Comparison of ENCODE assay signal across 23 mouse cellular contexts in the genomic region with DNA sequence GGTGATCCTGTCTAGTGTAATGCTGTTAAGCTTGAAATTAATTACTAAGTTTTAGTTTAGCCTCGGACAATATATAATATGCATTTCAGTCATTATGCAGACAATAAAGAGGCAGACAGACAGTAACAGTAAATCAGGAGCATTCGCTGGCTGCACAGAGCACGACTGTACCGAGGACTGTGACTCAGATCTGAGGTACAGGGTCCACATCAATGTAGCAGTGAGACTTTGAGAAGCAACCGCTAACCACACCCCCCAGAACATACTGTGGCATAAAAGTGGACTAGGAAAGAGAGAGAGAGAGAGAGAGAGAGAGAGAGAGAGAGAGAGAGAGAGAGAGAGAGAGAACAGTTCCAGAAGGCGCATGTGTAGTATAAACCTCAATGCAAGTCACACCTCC. TPM values are rescaled to one million over a fixed set of nuclear protein-coding genes. Genes with fewer than 3 reads are reported as not detected.
A peak's percentile ranks its signal among the peaks of the same experiment; 100 is the strongest.
DNase-seq lines count a peak whose midpoint lies in the region; ATAC-seq and TF ChIP-seq lines count a peak whose summit lies in the region.
"Had no signal": no experiment of that assay in that cellular context is flagged by ENCODE, and none has a peak within 500 bp of the region (broad histone marks: within the 10 kb centered on the region; RNA-seq: fewer than 3 reads in every experiment).

No protein-coding gene starts in this region.

- TF ChIP-seq POLR2A in myocyte (IDR thresholded peaks at IDR 0.05; ENCODE audit: insufficient read length, low read depth) = no peak

- H3K9me3 ChIP-seq in intestine, embryonic 16.5 days (ENCODE audit: control insufficient read depth, low read length) = no peaks in the 10 kb centered on the region
- no peaks in the 10 kb centered on the region for H3K9me3 ChIP-seq in hindbrain, embryonic 13.5 days
- H3K9me3 ChIP-seq: embryonic facial prominence, embryonic 13.5 days; embryonic facial prominence, embryonic 15.5 days; forebrain, embryonic 10.5 days; forebrain, embryonic 12.5 days had no signal

- TF ChIP-seq CTCF in left cerebral cortex, adult 2 months (IDR thresholded peaks at IDR 0.05) = no peak

- no peaks in the 10 kb centered on the region for H3K27me3 ChIP-seq in intestine, embryonic 16.5 days (replicated peaks; ENCODE audit: control insufficient read depth, insufficient read depth, low read length)
- H3K27me3 ChIP-seq in myocyte (ENCODE audit: control insufficient read depth, insufficient read depth, insufficient read length) = no peaks in the 10 kb centered on the region
- no peaks in the 10 kb centered on the region for H3K27me3 ChIP-seq in hindbrain, embryonic 13.5 days
- H3K27me3 ChIP-seq: embryonic facial prominence, embryonic 13.5 days; embryonic facial prominence, embryonic 15.5 days; forebrain, embryonic 12.5 days had no signal

- H3K9ac ChIP-seq in intestine, embryonic 16.5 days (ENCODE audit: low read depth, low read length) = no peak overlapping the region
- H3K9ac ChIP-seq in hindbrain, embryonic 13.5 days = no peak overlapping the region
- H3K9ac ChIP-seq: embryonic facial prominence, embryonic 13.5 days; embryonic facial prominence, embryonic 15.5 days; forebrain, embryonic 12.5 days had no signal

- no peaks in the 10 kb centered on the region for H3K36me3 ChIP-seq in intestine, embryonic 16.5 days (ENCODE audit: control insufficient read depth, insufficient read depth, low read length)
- no peaks in the 10 kb centered on the region for H3K36me3 ChIP-seq in myocyte (ENCODE audit: control insufficient read depth, insufficient read depth)
- H3K36me3 ChIP-seq in hindbrain, embryonic 13.5 days = no peaks in the 10 kb centered on the region
- H3K36me3 ChIP-seq: embryonic facial prominence, embryonic 13.5 days; embryonic facial prominence, embryonic 15.5 days; forebrain, embryonic 10.5 days; forebrain, embryonic 12.5 days had no signal

- 70% methylated on average over 6 of the region's 6 CpGs for WGBS in intestine, embryonic 16.5 days
- WGBS in hindbrain, embryonic 13.5 days = 91% methylated on average over 6 of the region's 6 CpGs

- H3K4me3 ChIP-seq in intestine, embryonic 16.5 days (ENCODE audit: low read length) = no peak overlapping the region
- no peak overlapping the region for H3K4me3 ChIP-seq in myocyte
- H3K4me3 ChIP-seq in hindbrain, embryonic 13.5 days = no peak overlapping the region
- H3K4me3 ChIP-seq in left cerebral cortex, adult 2 months = no peak overlapping the region
- H3K4me3 ChIP-seq: embryonic facial prominence, embryonic 13.5 days; embryonic facial prominence, embryonic 15.5 days; erythroblast, embryonic 14.5 days; forebrain, embryonic 10.5 days; forebrain, embryonic 12.5 days had no signal

- ATAC-seq in intestine, embryonic 16.5 days = peak; percentile 94
- ATAC-seq in hindbrain, embryonic 13.5 days (ENCODE audit: low FRiP score) = no peak
- ATAC-seq: forebrain, embryonic 14.5 days; forebrain, embryonic 16.5 days had no signal

- intact Hi-C loops in left cerebral cortex, adult 2 months (cut with DNase I) = no loop called here

- no peaks in the 10 kb centered on the region for H3K79me2 ChIP-seq in myocyte (ENCODE audit: control insufficient read depth, insufficient read depth)

- H3K4me2 ChIP-seq in intestine, embryonic 16.5 days (ENCODE audit: low read depth, low read length) = no peak overlapping the region
- peak overlapping the region; percentile 20 for H3K4me2 ChIP-seq in myocyte (ENCODE audit: low read depth)
- no peak overlapping the region for H3K4me2 ChIP-seq in hindbrain, embryonic 13.5 days
- H3K4me2 ChIP-seq: embryonic facial prominence, embryonic 13.5 days; embryonic facial prominence, embryonic 15.5 days; forebrain, embryonic 12.5 days had no signal

- peak; percentile 51 for DNase-seq in 3T3-L1 (ENCODE audit: low read depth, low spot score)
- no peak for DNase-seq in left cerebral cortex, adult 2 months (ENCODE audit: extremely low spot score in 1 of 2, low spot score in 2 of 2)
- DNase-seq: adrenal gland, adult 2 months; adrenal gland, postnatal 10 days; adrenal gland, postnatal 25 days; cerebellum, adult 11 months; cerebellum, adult 18-20 months; cerebellum, adult 8-10 months; cerebellum, adult 9-11 months; cerebellum, postnatal 14 days; cerebellum, postnatal 36 days; embryo, embryonic 11 days had no signal

- no peak overlapping the region for H3ac ChIP-seq in myocyte (ENCODE audit: control insufficient read depth, insufficient read length)

- no peaks in the 10 kb centered on the region for H3K4me1 ChIP-seq in intestine, embryonic 16.5 days (ENCODE audit: control insufficient read depth, insufficient read depth, low read length)
- H3K4me1 ChIP-seq in hindbrain, embryonic 13.5 days (replicated peaks) = no peaks in the 10 kb centered on the region
- H3K4me1 ChIP-seq: embryonic facial prominence, embryonic 13.5 days; embryonic facial prominence, embryonic 15.5 days; forebrain, embryonic 10.5 days; forebrain, embryonic 12.5 days had no signal

- H3K27ac ChIP-seq in intestine, embryonic 16.5 days (ENCODE audit: low read length) = no peak overlapping the region
- H3K27ac ChIP-seq in hindbrain, embryonic 13.5 days = no peak overlapping the region
- no peak overlapping the region for H3K27ac ChIP-seq in left cerebral cortex, adult 2 months
- H3K27ac ChIP-seq: embryonic facial prominence, embryonic 13.5 days; embryonic facial prominence, embryonic 15.5 days; forebrain, embryonic 10.5 days; forebrain, embryonic 12.5 days had no signal

TF ChIP-seq in myocyte, 11 proteins besides CTCF, POLR2A, EP300 and RAD21:
- TF ChIP-seq POLR2AphosphoS2 (IDR thresholded peaks at IDR 0.05; ENCODE audit: insufficient read length, low read depth) (no peak), MYOD1 (IDR thresholded peaks at IDR 0.05; ENCODE audit: control insufficient read depth in 1 of 3, insufficient read length in 2 of 3, low read depth in 2 of 3) (no peak), TCF3 (IDR thresholded peaks at IDR 0.05; ENCODE audit: insufficient read length, low read depth) (no peak), REST (IDR thresholded peaks at IDR 0.05; ENCODE audit: insufficient read depth, insufficient read length) (no peak), TCF12 (IDR thresholded peaks at IDR 0.05; ENCODE audit: insufficient read depth, poor library complexity, severe bottlenecking) (no peak), MAX (IDR thresholded peaks at IDR 0.05; ENCODE audit: low read depth) (no peak), E2F4 (IDR thresholded peaks at IDR 0.05; ENCODE audit: insufficient read depth) (no peak), SRF (IDR thresholded peaks at IDR 0.05; ENCODE audit: control insufficient read depth, insufficient read length, low read depth) (no peak), CEBPB (IDR thresholded peaks at IDR 0.05; ENCODE audit: insufficient read depth, poor library complexity, severe bottlenecking) (no peak), USF1 (IDR thresholded peaks at IDR 0.05; ENCODE audit: low read depth) (no peak), MYOG (IDR thresholded peaks at IDR 0.05; ENCODE audit: control insufficient read depth in 1 of 3, insufficient read depth in 1 of 3, insufficient read length in 2 of 3, low read depth in 2 of 3) (no peak)
TF ChIP-seq in myocyte: peak in this region for 0.

RNA-seq across cellular contexts. Expression of gene Ing3, which starts 38.6 kb away (rescaled TPM):
- polyA plus RNA-seq in intestine, embryonic 16.5 days (2015; fragmentation: Nextera tagmentation; extraction: Ambion mirVana) = 40.6 and 41.4 TPM in 2 replicates
- polyA plus RNA-seq in myocyte (2012; fragmentation: generic; extraction: Trizol) = 8.1 TPM
- 43.1 and 49.4 TPM in 2 replicates for polyA plus RNA-seq in hindbrain, embryonic 13.5 days (2015; fragmentation: Nextera tagmentation; extraction: Ambion mirVana)
- total RNA-seq in left cerebral cortex, adult 2 months (2021) = 10 to 100 TPM; 25.9 to 28.6 TPM

RNA-seq across cellular contexts. Expression of gene Tspan12, which starts 58.5 kb away (rescaled TPM):
- 63.8 TPM in 2 replicates for polyA plus RNA-seq in intestine, embryonic 16.5 days (2015; fragmentation: Nextera tagmentation; extraction: Ambion mirVana)
- polyA plus RNA-seq in myocyte (2012; fragmentation: generic; extraction: Trizol) = 11.8 TPM
- 64.6 and 69.6 TPM in 2 replicates for polyA plus RNA-seq in hindbrain, embryonic 13.5 days (2015; fragmentation: Nextera tagmentation; extraction: Ambion mirVana)
- total RNA-seq in left cerebral cortex, adult 2 months (2021) = 10 to 100 TPM; 20.4 to 24.6 TPM
- total RNA-seq: MEL had no signal
- polyA plus RNA-seq: erythroblast, embryonic 14.5 days had no signal
